Mouse (Mus musculus): ENCODE measurements around the gene Mfsd12.

Gene Mfsd12

DNA sequence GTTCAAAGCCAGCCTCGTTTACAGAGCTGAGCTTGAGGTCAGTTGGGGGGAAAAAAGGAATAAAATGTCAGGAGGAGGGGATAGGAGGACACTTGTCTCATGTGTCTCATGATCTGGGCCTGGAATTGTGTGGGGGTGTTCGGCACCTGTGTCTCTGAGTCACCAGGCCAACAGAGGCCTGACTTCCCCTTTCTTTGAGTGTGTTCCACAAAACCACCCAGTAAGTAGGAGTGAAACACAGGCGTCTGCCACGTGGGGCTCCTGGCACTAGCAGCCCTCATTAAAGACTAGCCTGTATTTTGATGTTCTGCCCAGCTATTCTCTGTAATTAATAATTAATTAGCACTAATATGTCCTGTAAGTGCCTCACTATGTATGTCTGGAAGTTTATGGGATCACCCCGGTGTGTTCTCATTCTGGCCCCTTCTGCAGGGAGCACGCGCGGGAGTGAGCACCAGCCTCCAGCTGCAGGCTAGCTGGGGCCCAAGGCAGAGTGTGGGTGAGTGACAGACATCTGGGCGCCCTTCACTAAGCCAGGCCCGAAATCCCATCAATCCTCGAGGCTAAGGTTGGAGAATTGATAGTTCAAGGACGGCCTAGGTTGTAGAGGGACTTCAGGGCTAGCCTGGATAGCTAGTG lies 820 bp upstream of the Mfsd12 start:
- no peak for DNase-seq

- DNase-seq: no peak
Measured at GRCm38 (mm10) chr10:81358209-81358608, 918 bp downstream of the Mfsd12 start.

DNA sequence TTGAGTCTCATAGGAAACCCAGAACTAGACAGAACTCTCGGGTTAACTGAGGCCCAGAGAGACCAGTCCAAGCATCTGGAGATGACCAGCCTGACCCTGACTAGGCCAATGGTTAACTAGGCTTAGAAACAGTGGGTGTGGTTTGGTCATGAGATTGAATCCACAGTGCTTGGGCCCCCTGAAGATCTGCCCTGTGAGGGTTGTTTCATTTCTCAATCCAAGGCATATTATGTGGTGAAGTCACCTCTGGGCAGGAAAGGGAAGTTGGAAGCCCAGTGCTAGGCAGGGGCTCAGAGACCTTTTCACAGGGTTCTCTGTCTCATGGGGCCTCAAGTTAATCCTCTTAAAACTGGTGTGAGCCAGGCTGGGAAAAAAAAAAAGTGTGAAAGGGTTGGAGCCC lies 1.6 kb downstream of the Mfsd12 start:
- DNase-seq: no peak

- no peak for DNase-seq
Measured at GRCm38 (mm10) chr10:81360721-81361120, 3.4 kb downstream of the Mfsd12 start.

GRCm38 (mm10) chr10:81362336-81362949 lies 5.2 kb downstream of the Mfsd12 start:
- DNase-seq: no peak

- no peak for DNase-seq
Measured at GRCm38 (mm10) chr10:81363436-81364346, 6.4 kb downstream of the Mfsd12 start.

- DNase-seq: no peak
Measured at GRCm38 (mm10) chr10:81364666-81365065, 7.4 kb downstream of the Mfsd12 start.

DNA sequence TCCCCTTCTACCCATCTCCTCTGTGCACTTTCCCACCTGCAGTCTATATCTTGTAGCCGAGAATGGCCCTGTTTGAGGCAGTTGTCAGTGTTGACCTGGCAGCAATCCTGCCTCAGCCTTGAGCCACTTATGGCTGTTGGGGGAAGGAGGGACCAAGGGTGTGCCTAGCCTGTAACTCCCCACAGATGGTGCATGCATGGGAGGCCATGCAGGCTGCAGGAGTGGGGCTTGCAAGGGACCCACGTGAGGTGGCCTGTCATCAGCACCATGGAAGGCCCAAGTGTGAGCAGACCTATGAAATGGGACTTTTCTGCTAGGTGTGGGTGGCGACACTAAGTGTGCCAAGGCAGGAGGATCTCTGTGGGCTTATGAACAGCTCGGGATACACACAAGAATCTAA lies 7.8 kb downstream of the Mfsd12 start:
- no peak for DNase-seq

DNA sequence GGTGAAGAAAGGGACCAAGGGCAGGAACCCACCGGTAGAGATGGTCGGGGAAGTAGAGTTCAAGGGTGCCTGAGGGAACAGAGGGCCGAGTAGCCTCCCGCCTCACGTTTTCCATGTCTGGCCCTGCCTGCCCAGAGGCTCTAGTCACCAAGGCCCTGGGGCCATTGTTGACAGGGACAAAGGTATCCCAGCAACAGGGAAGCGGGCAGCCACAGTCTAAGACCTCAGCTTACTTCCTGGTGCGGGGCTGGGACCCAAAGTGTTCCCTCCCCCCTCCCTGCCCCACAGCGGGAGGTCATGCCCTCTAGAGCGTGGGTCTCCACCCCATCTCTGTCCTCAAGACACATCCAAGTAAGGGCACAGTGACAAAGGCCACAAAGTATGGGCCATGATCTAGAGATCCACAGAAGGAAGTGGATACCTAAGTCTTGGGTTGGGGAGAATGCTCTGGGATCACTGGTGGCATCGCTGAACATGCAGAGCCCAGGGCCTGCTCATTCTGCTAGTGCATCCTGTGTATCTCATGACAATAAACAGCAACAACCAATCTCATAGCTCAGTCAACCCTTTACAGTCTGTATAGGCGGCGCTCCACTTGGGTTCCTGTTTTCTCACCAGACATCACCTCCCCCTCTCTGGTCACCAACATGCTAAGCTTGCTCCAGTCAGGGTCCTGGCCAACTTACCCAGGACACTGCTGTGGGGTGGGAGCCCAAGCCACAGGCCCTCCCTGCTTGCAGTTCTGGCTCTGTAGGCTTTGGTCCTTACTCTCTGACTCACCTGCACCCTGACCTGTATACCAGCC lies 8.6 kb downstream of the Mfsd12 start, which contains the start of gene 4930404N11Rik:
Gene 4930404N11Rik, minus strand, starts transcription at position 145 of the 805 bp plus-strand sequence.
- no peak for DNase-seq

- no peak for DNase-seq
Measured at GRCm38 (mm10) chr10:81366477-81367206, 9.4 kb downstream of the Mfsd12 start.

DNA sequence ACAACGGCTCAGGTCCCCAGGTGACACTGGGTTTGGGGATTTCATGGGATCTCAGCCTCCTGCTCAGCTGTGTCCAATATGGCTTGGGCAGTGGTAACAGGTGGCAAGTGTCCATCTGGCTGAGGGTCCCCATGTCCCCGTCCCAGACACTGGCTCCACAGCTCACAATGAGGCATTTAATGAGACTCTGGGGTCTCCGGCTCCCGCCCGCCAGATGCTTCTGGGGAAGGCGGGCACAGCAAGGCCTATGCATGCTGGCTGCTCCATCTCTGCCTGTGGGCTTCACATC lies 9.9 kb downstream of the Mfsd12 start:
- DNase-seq: no peak

DNA sequence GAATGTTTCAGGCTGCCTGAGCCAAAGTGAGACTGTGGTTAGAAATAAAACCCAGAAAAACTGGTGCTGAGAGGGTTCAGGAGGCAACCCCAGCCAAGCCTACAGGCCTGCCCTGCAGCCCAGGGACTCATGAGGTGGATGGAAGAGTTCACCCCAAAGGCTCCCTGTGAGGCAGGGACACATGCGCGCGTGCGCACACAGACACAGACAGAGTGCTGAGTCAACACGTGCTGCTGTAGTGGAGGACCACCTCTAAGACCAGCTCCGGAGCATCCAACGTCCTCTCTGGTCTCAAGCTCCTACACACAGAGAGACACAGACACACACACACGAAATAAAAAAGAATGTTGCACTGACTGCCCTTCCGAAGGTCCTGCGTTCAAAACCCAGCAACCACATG lies 18.0 kb downstream of the Mfsd12 start:
- DNase-seq: no peak

DNA sequence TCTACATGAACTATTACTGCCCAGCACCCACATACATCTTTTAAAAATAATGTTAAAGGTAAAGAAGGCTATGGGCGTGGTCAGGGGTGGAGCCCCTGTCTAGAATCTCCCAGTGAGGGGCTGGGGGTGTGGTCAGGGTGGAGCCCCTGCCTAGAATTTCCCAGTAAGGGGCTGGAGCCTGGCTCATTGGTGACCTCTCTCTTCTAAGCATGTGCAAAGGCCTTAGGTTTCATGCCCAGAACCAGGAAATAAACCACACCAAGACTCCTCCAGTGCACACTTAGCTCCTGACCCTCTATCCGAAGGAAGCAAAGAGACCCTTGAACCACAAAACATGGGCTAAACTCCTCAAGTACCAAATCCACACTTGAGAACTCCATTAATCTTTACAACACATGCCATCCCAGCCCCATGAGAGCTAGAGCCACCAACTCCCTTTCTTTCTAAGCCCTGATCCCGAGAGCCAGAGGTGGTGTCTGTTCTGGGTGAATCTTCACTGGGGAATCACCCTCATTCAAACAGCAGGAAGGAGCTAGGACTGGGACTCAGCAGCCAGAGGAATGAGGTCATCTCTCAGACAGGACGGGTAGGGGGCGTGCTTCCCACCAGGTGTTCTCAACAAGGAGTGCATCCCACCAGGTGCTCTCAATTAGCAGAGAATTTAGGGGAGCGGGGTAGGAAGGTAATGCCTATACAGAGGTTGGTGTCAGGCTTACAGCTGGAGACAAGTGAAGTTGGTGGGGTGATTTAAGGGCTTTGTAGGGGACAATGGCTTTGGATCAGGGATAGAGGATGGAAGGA lies 19.5 kb downstream of the Mfsd12 start:
- DNase-seq: peak; percentile 57

GRCm38 (mm10) chr10:81377362-81377664 lies 20.0 kb downstream of the Mfsd12 start:
- DNase-seq: no peak

DNA sequence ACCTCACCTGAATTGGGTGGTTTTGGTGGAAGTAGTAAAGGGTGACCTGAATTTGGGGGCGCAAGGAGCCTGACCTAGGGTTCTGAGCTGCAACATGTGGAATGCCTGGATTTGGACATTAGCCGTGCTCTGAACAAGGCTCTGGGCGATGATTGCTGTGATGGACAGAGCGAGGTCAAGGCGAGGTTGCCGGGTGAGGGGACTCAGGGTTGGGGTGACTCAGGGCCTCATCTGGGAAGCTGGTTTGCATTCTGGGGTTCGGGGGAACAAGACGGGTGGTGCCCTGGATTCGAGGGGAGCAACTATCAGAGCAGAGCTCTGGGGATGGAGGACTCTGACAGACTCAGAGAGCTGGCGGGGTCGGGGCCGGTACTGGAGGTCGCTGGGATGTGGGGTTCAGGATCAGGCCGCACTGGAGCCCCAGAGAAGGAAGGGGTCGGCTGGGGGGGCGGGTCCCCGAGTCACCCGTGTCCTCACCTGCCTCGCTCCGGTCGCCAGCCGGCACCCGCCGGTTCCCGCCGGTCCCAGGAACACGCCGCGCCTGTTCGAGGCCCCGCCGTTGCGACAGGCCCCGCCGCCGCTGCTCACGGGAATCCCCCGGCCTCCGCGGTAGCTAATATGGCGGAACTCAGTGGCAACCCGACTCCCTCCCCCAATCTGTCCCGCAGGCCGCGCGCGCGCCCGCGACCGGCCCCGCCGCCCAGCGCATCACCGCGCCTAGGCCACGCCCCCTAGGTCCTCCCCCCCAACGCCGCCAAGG lies 20.7 kb downstream of the Mfsd12 start, which contains the start of gene Fzr1:
Gene Fzr1, minus strand, starts transcription at position 724 of the 760 bp plus-strand sequence.
- no peak for DNase-seq

DNA sequence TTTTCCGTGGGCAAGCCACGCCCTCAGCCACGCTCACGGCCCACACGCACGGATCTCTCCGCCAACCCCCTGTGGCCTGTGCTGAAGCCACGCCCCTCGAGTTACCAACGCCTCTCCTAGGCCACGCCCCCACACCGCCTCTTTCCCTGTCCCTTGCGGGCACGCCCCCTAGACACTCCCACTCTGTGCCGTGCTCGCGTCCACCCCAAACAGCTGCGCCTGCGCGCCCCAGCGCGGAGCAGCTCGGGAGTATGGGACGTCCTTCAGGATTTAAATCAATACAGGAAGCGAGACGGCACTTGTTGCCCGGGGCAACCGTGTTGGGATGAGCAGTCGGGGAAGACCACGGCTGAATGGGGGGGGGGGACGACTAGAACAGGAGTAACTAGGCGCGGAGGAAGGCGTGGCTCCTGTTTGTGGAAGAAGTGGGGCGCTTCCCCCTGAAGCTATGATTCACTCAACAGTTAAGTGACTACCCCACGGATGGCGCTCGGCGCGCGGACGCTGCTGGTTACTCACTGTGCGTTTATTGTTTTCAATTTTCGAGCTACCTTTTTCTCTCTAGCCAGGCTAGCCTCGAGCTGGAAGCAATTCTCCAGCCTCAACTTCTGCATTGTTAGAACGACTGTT lies 21.4 kb downstream of the Mfsd12 start:
- DNase-seq: peak; percentile 100

DNA sequence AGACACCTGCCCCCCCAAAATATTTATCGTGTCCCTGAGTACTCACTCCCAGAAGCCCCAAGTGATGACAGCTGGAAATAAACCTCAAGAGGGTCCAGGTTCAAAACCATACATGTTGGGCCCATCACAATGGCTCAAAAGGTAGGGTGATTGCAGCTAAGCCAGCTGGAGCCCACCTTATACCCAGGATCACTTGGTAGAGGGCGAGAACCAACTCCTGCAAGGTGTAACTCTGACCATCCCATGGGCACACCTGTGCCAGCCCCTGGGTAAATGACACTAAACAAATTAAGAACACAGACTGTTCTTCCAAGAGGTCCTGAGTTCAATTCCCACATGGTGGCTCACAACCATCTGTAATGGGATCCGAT lies 21.9 kb downstream of the Mfsd12 start:
- no peak for DNase-seq

DNA sequence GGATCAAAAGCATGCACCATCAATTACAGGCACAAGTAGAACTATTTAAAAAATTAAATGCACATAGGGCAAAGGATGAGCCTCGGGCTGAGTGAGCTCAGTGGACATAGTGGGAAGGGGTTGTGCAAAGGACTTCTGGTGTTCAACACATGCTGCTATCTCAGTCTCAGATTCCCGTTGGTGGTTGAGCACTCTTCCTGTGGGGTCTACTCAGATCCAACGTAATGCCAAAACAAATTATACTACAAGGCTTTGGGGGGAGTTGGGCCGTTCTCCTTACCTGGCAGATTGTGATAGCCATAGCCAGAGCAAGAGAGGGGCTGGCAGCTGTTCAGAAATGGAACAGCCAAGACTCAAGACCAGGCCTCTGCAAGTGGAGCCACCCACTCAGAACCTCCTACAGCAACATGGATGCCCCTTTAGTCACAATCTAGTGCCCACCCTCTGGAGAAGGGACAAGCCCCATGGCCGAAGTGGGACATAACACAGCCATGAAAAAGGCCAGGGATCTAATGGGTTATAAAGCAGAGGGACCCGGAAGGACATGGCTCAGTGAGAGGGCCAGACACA lies 22.6 kb downstream of the Mfsd12 start:
- no peak for DNase-seq

GRCm38 (mm10) chr10:81382039-81382438 lies 24.7 kb downstream of the Mfsd12 start:
- DNase-seq: no peak
